Mouse (Mus musculus): ENCODE measurements around the gene Fam198b. TPM values are rescaled to one million over a fixed set of nuclear protein-coding genes. Genes with fewer than 3 reads are reported as not detected.

Fam198b gene
- total and polyA plus RNA-seq, 2 experiments from 2014 or later = 1.1 to 1.3 TPM

- Histone ChIP-seq H3K9me3 (ENCODE audit: low read length) (no peaks in the 10 kb centered on the region), H3K9ac (no peak overlapping the region), H3K4me1 (ENCODE audit: insufficient read depth) (no peaks in the 10 kb centered on the region), H3K27me3 (ENCODE audit: insufficient read depth, low read length) (no peaks in the 10 kb centered on the region), H3K36me3 (ENCODE audit: insufficient read depth) (no peaks in the 10 kb centered on the region), H3K4me2 (ENCODE audit: low read depth) (no peak overlapping the region), H3K4me3 (ENCODE audit: low read depth, low read length) (no peak overlapping the region), H3K27ac (ENCODE audit: low read depth, low read length) (no peak overlapping the region)
- no peak for DNase-seq
- no peak for TF ChIP-seq CTCF (IDR thresholded peaks at IDR 0.05; ENCODE audit: low read depth)
- 23% methylated on average over 6 of the region's 6 CpGs for WGBS
- peak; percentile 32; the same call in 1 of the 2 replicates for ATAC-seq
These were observed 19.5 kb downstream of the Fam198b start for GRCm38 (mm10) chr3:79903803-79904202.

GRCm38 (mm10) chr3:79904238-79904757 lies 20.0 kb downstream of the Fam198b start:
- no peak overlapping the region for H3K4me2 ChIP-seq (ENCODE audit: low read depth)
- H3K9me3 ChIP-seq (ENCODE audit: low read length) = no peaks in the 10 kb centered on the region
- no peak for TF ChIP-seq CTCF (IDR thresholded peaks at IDR 0.05; ENCODE audit: low read depth)
- no peaks in the 10 kb centered on the region for H3K27me3 ChIP-seq (ENCODE audit: insufficient read depth, low read length)
- no peaks in the 10 kb centered on the region for H3K36me3 ChIP-seq (ENCODE audit: insufficient read depth)
- H3K4me1 ChIP-seq (ENCODE audit: insufficient read depth) = no peaks in the 10 kb centered on the region
- no peak overlapping the region for H3K9ac ChIP-seq
- no peak overlapping the region for H3K27ac ChIP-seq (ENCODE audit: low read depth, low read length)
- ATAC-seq (0 out of 2 replicates have a peak, but pooled peaks have one; percentile 16), DNase-seq (no peak)
- 58% methylated on average over 10 of the region's 10 CpGs for WGBS
- H3K4me3 ChIP-seq (ENCODE audit: low read depth, low read length) = no peak overlapping the region

- no peak overlapping the region for H3K4me2 ChIP-seq (ENCODE audit: low read depth)
- no peaks in the 10 kb centered on the region for H3K27me3 ChIP-seq (ENCODE audit: insufficient read depth, low read length)
- no peak for ATAC-seq
- H3K4me1 ChIP-seq (ENCODE audit: insufficient read depth) = no peaks in the 10 kb centered on the region
- no peak overlapping the region for H3K4me3 ChIP-seq (ENCODE audit: low read depth, low read length)
- no peak for DNase-seq
- no peak overlapping the region for H3K27ac ChIP-seq (ENCODE audit: low read depth, low read length)
- TF ChIP-seq CTCF (IDR thresholded peaks at IDR 0.05; ENCODE audit: low read depth) = no peak
- no peaks in the 10 kb centered on the region for H3K36me3 ChIP-seq (ENCODE audit: insufficient read depth)
- H3K9ac ChIP-seq = no peak overlapping the region
- no peaks in the 10 kb centered on the region for H3K9me3 ChIP-seq (ENCODE audit: low read length)
These were observed 21.1 kb downstream of the Fam198b start for GRCm38 (mm10) chr3:79905397-79905796.

- H3K4me1 ChIP-seq (ENCODE audit: insufficient read depth) = no peaks in the 10 kb centered on the region
- H3K4me3 ChIP-seq (ENCODE audit: low read depth, low read length) = no peak overlapping the region
- H3K27me3 ChIP-seq (ENCODE audit: insufficient read depth, low read length) = no peaks in the 10 kb centered on the region
- no peak for ATAC-seq
- no peak for DNase-seq
- no peaks in the 10 kb centered on the region for H3K9me3 ChIP-seq (ENCODE audit: low read length)
- H3K36me3 ChIP-seq (ENCODE audit: insufficient read depth) = no peaks in the 10 kb centered on the region
- TF ChIP-seq CTCF (IDR thresholded peaks at IDR 0.05; ENCODE audit: low read depth) = no peak
- no peak overlapping the region for H3K9ac ChIP-seq
- no peak overlapping the region for H3K27ac ChIP-seq (ENCODE audit: low read depth, low read length)
- H3K4me2 ChIP-seq (ENCODE audit: low read depth) = no peak overlapping the region
- whole genome bisulfite sequencing = 90% methylated on average over 5 of the region's 5 CpGs
These were observed 22.1 kb downstream of the Fam198b start for GRCm38 (mm10) chr3:79906250-79907045.

- no peak overlapping the region for H3K27ac ChIP-seq (ENCODE audit: low read depth, low read length)
- 74% methylated on average over 7 of the region's 7 CpGs for WGBS
- no peaks in the 10 kb centered on the region for H3K9me3 ChIP-seq (ENCODE audit: low read length)
- H3K4me3 ChIP-seq (ENCODE audit: low read depth, low read length) = no peak overlapping the region
- no peaks in the 10 kb centered on the region for H3K27me3 ChIP-seq (ENCODE audit: insufficient read depth, low read length)
- no peaks in the 10 kb centered on the region for H3K36me3 ChIP-seq (ENCODE audit: insufficient read depth)
- DNase-seq (no peak), ATAC-seq (no peak)
- no peak for TF ChIP-seq CTCF (IDR thresholded peaks at IDR 0.05; ENCODE audit: low read depth)
- no peak overlapping the region for H3K9ac ChIP-seq
- no peaks in the 10 kb centered on the region for H3K4me1 ChIP-seq (ENCODE audit: insufficient read depth)
- H3K4me2 ChIP-seq (ENCODE audit: low read depth) = no peak overlapping the region
These were observed 22.9 kb downstream of the Fam198b start for GRCm38 (mm10) chr3:79907223-79907622.

- ATAC-seq (no peak), DNase-seq (no peak)
- Histone ChIP-seq H3K9me3 (ENCODE audit: low read length) (no peaks in the 10 kb centered on the region), H3K27me3 (ENCODE audit: insufficient read depth, low read length) (no peaks in the 10 kb centered on the region), H3K4me2 (ENCODE audit: low read depth) (no peak overlapping the region), H3K27ac (ENCODE audit: low read depth, low read length) (no peak overlapping the region), H3K4me1 (ENCODE audit: insufficient read depth) (no peaks in the 10 kb centered on the region), H3K9ac (no peak overlapping the region), H3K36me3 (ENCODE audit: insufficient read depth) (no peaks in the 10 kb centered on the region), H3K4me3 (ENCODE audit: low read depth, low read length) (no peak overlapping the region)
- no peak for TF ChIP-seq CTCF (IDR thresholded peaks at IDR 0.05; ENCODE audit: low read depth)
- WGBS = 42% methylated on average over 10 of the region's 10 CpGs
These were observed 26.2 kb downstream of the Fam198b start for GRCm38 (mm10) chr3:79910375-79911141.

GRCm38 (mm10) chr3:79911166-79911565 lies 26.8 kb downstream of the Fam198b start:
- Histone ChIP-seq H3K4me3 (ENCODE audit: low read depth, low read length) (no peak overlapping the region), H3K4me1 (ENCODE audit: insufficient read depth) (no peaks in the 10 kb centered on the region), H3K27ac (ENCODE audit: low read depth, low read length) (no peak overlapping the region), H3K9ac (no peak overlapping the region), H3K4me2 (ENCODE audit: low read depth) (no peak overlapping the region), H3K27me3 (ENCODE audit: insufficient read depth, low read length) (no peaks in the 10 kb centered on the region), H3K36me3 (ENCODE audit: insufficient read depth) (no peaks in the 10 kb centered on the region), H3K9me3 (ENCODE audit: low read length) (no peaks in the 10 kb centered on the region)
- TF ChIP-seq CTCF (IDR thresholded peaks at IDR 0.05; ENCODE audit: low read depth) = no peak
- ATAC-seq (no peak), DNase-seq (no peak)
- WGBS = 84% methylated on average over 3 of the region's 3 CpGs

Data from forebrain, postnatal 0 days (tissue).